9 mouse cellular contexts compared by ENCODE assay signal in genomic region chr1:66895837-66896118, GRCm38 (mm10). TPM values are rescaled to one million over a fixed set of nuclear protein-coding genes. Genes with fewer than 3 reads are reported as not detected.
A peak's percentile ranks its signal among the peaks of the same experiment; 100 is the strongest.
DNase-seq lines count a peak whose midpoint lies in the region; ATAC-seq lines count a peak whose summit lies in the region.
"Had no signal": no experiment of that assay in that cellular context is flagged by ENCODE, and none has a peak within 500 bp of the region (broad histone marks: within the 10 kb centered on the region; RNA-seq: fewer than 3 reads in every experiment).

No protein-coding gene starts in this region.

- ATAC-seq in forebrain, embryonic 11.5 days (replicated peaks; ENCODE audit: low FRiP score): peak; percentile 73; the same call in 1 of the 2 replicates
- peak; percentile 66 for ATAC-seq in forebrain, embryonic 15.5 days (replicated peaks)
- peak; percentile 84 for ATAC-seq in hindbrain, embryonic 15.5 days (ENCODE audit: low FRiP score, low read depth)
- ATAC-seq in lung, embryonic 15.5 days (ENCODE audit: borderline replicate concordance, extremely low read depth, low FRiP score, low TSS enrichment): peak; percentile 83; the same call in 1 of the 2 replicates

- H3K4me3 ChIP-seq in forebrain, embryonic 11.5 days (ENCODE audit: low read depth, low read length): no peak overlapping the region
- H3K4me3 ChIP-seq in forebrain, embryonic 10.5 days: no peak overlapping the region
- H3K4me3 ChIP-seq in forebrain, embryonic 15.5 days: no peak overlapping the region
- H3K4me3 ChIP-seq in hindbrain, embryonic 15.5 days: no peak overlapping the region
- peak overlapping the region; percentile 8; the same call in 1 of the 2 replicates for H3K4me3 ChIP-seq in lung, embryonic 15.5 days

- H3K4me2 ChIP-seq in forebrain, embryonic 11.5 days (ENCODE audit: low read depth, low read length, severe bottlenecking): no peak overlapping the region
- peak overlapping the region; percentile 40 for H3K4me2 ChIP-seq in forebrain, embryonic 15.5 days (replicated peaks)
- peak overlapping the region; percentile 47 for H3K4me2 ChIP-seq in hindbrain, embryonic 15.5 days
- peak overlapping the region; percentile 47 for H3K4me2 ChIP-seq in lung, embryonic 15.5 days

- DNase-seq in forebrain, embryonic 11.5 days (ENCODE audit: low spot score): peak; percentile 52
- no peak for DNase-seq in forebrain, embryonic 10.5 days (ENCODE audit: extremely low spot score, low spot score)
- peak; percentile 73 for DNase-seq in adrenal gland, postnatal 10 days
- peak; percentile 64 to 70 for DNase-seq in layer of hippocampus, postnatal 10 days (ENCODE audit: low spot score in 2 of 2)
- DNase-seq in right cerebral cortex, adult 2 months (ENCODE audit: low spot score in 2 of 2): peak; percentile 60 to 80

- H3K36me3 ChIP-seq in forebrain, embryonic 11.5 days (ENCODE audit: control insufficient read depth, insufficient read depth, low read length): no peaks in the 10 kb centered on the region
- no peaks in the 10 kb centered on the region for H3K36me3 ChIP-seq in forebrain, embryonic 10.5 days (replicated peaks)
- no peaks in the 10 kb centered on the region for H3K36me3 ChIP-seq in forebrain, embryonic 15.5 days
- no peaks in the 10 kb centered on the region for H3K36me3 ChIP-seq in hindbrain, embryonic 15.5 days
- H3K36me3 ChIP-seq in lung, embryonic 15.5 days: no peaks in the 10 kb centered on the region
- H3K36me3 ChIP-seq: G1E had no signal

- no peak overlapping the region for H3K27ac ChIP-seq in forebrain, embryonic 11.5 days (ENCODE audit: low read depth, low read length)
- no peak overlapping the region for H3K27ac ChIP-seq in forebrain, embryonic 10.5 days
- peak overlapping the region; percentile 80 for H3K27ac ChIP-seq in forebrain, embryonic 15.5 days (replicated peaks)
- peak overlapping the region; percentile 75 for H3K27ac ChIP-seq in hindbrain, embryonic 15.5 days (replicated peaks)
- H3K27ac ChIP-seq in lung, embryonic 15.5 days: no peak overlapping the region

- H3K9me3 ChIP-seq in forebrain, embryonic 11.5 days (ENCODE audit: control insufficient read depth, low read length): no peaks in the 10 kb centered on the region
- no peaks in the 10 kb centered on the region for H3K9me3 ChIP-seq in forebrain, embryonic 10.5 days
- H3K9me3 ChIP-seq in forebrain, embryonic 15.5 days: no peaks in the 10 kb centered on the region
- H3K9me3 ChIP-seq in hindbrain, embryonic 15.5 days: no peaks in the 10 kb centered on the region
- no peaks in the 10 kb centered on the region for H3K9me3 ChIP-seq in lung, embryonic 15.5 days
- H3K9me3 ChIP-seq: G1E had no signal

- H3K9ac ChIP-seq in forebrain, embryonic 11.5 days (ENCODE audit: low read length): no peak overlapping the region
- H3K9ac ChIP-seq in forebrain, embryonic 15.5 days (replicated peaks): peak overlapping the region; percentile 26
- no peak overlapping the region; the same call in 1 of the 2 replicates for H3K9ac ChIP-seq in hindbrain, embryonic 15.5 days
- no peak overlapping the region for H3K9ac ChIP-seq in lung, embryonic 15.5 days

- no peaks in the 10 kb centered on the region for H3K27me3 ChIP-seq in forebrain, embryonic 11.5 days (ENCODE audit: control insufficient read depth, insufficient read depth, low read length)
- H3K27me3 ChIP-seq in forebrain, embryonic 10.5 days (ENCODE audit: poor library complexity, severe bottlenecking): no peaks in the 10 kb centered on the region
- H3K27me3 ChIP-seq in forebrain, embryonic 15.5 days: no peaks in the 10 kb centered on the region
- H3K27me3 ChIP-seq in hindbrain, embryonic 15.5 days: no peaks in the 10 kb centered on the region
- no peaks in the 10 kb centered on the region for H3K27me3 ChIP-seq in lung, embryonic 15.5 days

- no peaks in the 10 kb centered on the region; the same call in none of the 2 replicates for H3K4me1 ChIP-seq in forebrain, embryonic 11.5 days (replicated peaks; ENCODE audit: control insufficient read depth, insufficient read depth, low read length)
- peaks cover 31% of the 10 kb centered on the region for H3K4me1 ChIP-seq in forebrain, embryonic 10.5 days
- peaks cover 26% of the 10 kb centered on the region for H3K4me1 ChIP-seq in forebrain, embryonic 15.5 days
- H3K4me1 ChIP-seq in hindbrain, embryonic 15.5 days (replicated peaks): peaks cover 14% of the 10 kb centered on the region
- peaks cover 6% of the 10 kb centered on the region for H3K4me1 ChIP-seq in lung, embryonic 15.5 days

RNA-seq across cellular contexts. Expression of gene Acadl, which starts 32.7 kb away (rescaled TPM):
- polyA plus RNA-seq in forebrain, embryonic 11.5 days (2014; fragmentation: Nextera tagmentation; extraction: Ambion mirVana): 48.9 and 52.2 TPM in 2 replicates
- polyA plus RNA-seq in forebrain, embryonic 10.5 days (2016; fragmentation: Nextera tagmentation; extraction: Ambion mirVana): 40.2 and 40.8 TPM in 2 replicates
- total RNA-seq in adrenal gland, postnatal 10 days (2021): 1,000 to 10,000 TPM; 1,546 to 1,636 TPM
- polyA plus RNA-seq in forebrain, embryonic 15.5 days (2015; fragmentation: Nextera tagmentation; extraction: Ambion mirVana): 31.2 and 34.2 TPM in 2 replicates
- polyA plus RNA-seq in hindbrain, embryonic 15.5 days (2015; fragmentation: Nextera tagmentation; extraction: Ambion mirVana): 58.0 and 58.8 TPM in 2 replicates
- total RNA-seq in layer of hippocampus, postnatal 10 days (2021): 10 to 100 TPM; 38.1 to 42.5 TPM
- 179 and 185 TPM in 2 replicates for polyA plus RNA-seq in lung, embryonic 15.5 days (2015; fragmentation: Nextera tagmentation; extraction: Ambion mirVana)

RNA-seq across cellular contexts. Expression of gene Myl1, which starts 49.4 kb away (rescaled TPM):
- 0.32 TPM in 1 of 2 replicates, not detected in the other for polyA plus RNA-seq in forebrain, embryonic 11.5 days (2014; fragmentation: Nextera tagmentation; extraction: Ambion mirVana)
- 0.14 and 0.43 TPM in 2 replicates for polyA plus RNA-seq in forebrain, embryonic 10.5 days (2016; fragmentation: Nextera tagmentation; extraction: Ambion mirVana)
- total RNA-seq in adrenal gland, postnatal 10 days (2021): 1,000 to 10,000 TPM in 1 of 2 experiments, 100 to 1,000 TPM in 1; 431 to 1,399 TPM
- 0.40 and 1.4 TPM in 2 replicates for polyA plus RNA-seq in forebrain, embryonic 15.5 days (2015; fragmentation: Nextera tagmentation; extraction: Ambion mirVana)
- polyA plus RNA-seq in hindbrain, embryonic 15.5 days (2015; fragmentation: Nextera tagmentation; extraction: Ambion mirVana): 2.4 and 4.0 TPM in 2 replicates
- total RNA-seq in layer of hippocampus, postnatal 10 days (2021): 1 to 10 TPM in 1 of 2 experiments, under 1 TPM in 1; 0.34 to 1.0 TPM
- 29.7 and 40.2 TPM in 2 replicates for polyA plus RNA-seq in lung, embryonic 15.5 days (2015; fragmentation: Nextera tagmentation; extraction: Ambion mirVana)
- polyA plus RNA-seq: G1E had no signal

Comparison
In these comparisons a context has a peak if more than half of its experiments do, and no peak if none do; other contexts are left out.
1. H3K27ac ChIP-seq: peak in forebrain, embryonic 15.5 days (single experiment) and hindbrain, embryonic 15.5 days (single experiment); none in forebrain, embryonic 11.5 days (single experiment), forebrain, embryonic 10.5 days (single experiment) and lung, embryonic 15.5 days (single experiment).
2. Peak in every context shown above with its lines, with median percentiles within 50 percentile points of each other: ATAC-seq.